Mouse (Mus musculus): ENCODE results near the gene Plekhm3. TPM values are rescaled to one million over a fixed set of nuclear protein-coding genes. Genes with fewer than 3 reads are reported as not detected.

Gene Plekhm3
- total RNA-seq, 2 experiments from 2014 or later, result 3.7 to 6.5 TPM

- ATAC-seq (replicated peaks; ENCODE audit: low FRiP score, poor library complexity, severe bottlenecking), result no peak
Observed at GRCm38 (mm10) chr1:64930124-64930523, 26.5 kb downstream of the Plekhm3 start.

GRCm38 (mm10) chr1:64929673-64930072 lies 27.0 kb downstream of the Plekhm3 start:
- no peak for ATAC-seq (replicated peaks; ENCODE audit: low FRiP score, poor library complexity, severe bottlenecking)

GRCm38 (mm10) chr1:64928542-64928941 lies 28.1 kb downstream of the Plekhm3 start:
- ATAC-seq (replicated peaks; ENCODE audit: low FRiP score, poor library complexity, severe bottlenecking), result no peak

GRCm38 (mm10) chr1:64927437-64928274 lies 29.0 kb downstream of the Plekhm3 start:
- ATAC-seq (replicated peaks; ENCODE audit: low FRiP score, poor library complexity, severe bottlenecking), result no peak

- ATAC-seq (replicated peaks; ENCODE audit: low FRiP score, poor library complexity, severe bottlenecking), result no peak
Observed at GRCm38 (mm10) chr1:64925594-64925993, 31.0 kb downstream of the Plekhm3 start.

- ATAC-seq (replicated peaks; ENCODE audit: low FRiP score, poor library complexity, severe bottlenecking), result no peak
Observed at GRCm38 (mm10) chr1:64924283-64924682, 32.3 kb downstream of the Plekhm3 start.

- ATAC-seq (replicated peaks; ENCODE audit: low FRiP score, poor library complexity, severe bottlenecking), result no peak
Observed at GRCm38 (mm10) chr1:64918810-64919528, 37.7 kb downstream of the Plekhm3 start.

GRCm38 (mm10) chr1:64917966-64918365 lies 38.7 kb downstream of the Plekhm3 start:
- ATAC-seq (replicated peaks; ENCODE audit: low FRiP score, poor library complexity, severe bottlenecking), result no peak

GRCm38 (mm10) chr1:64916884-64917507 lies 39.6 kb downstream of the Plekhm3 start:
- ATAC-seq (replicated peaks; ENCODE audit: low FRiP score, poor library complexity, severe bottlenecking), result no peak

GRCm38 (mm10) chr1:64914356-64914755 lies 42.3 kb downstream of the Plekhm3 start:
- ATAC-seq (replicated peaks; ENCODE audit: low FRiP score, poor library complexity, severe bottlenecking), result no peak

GRCm38 (mm10) chr1:64907740-64908139 lies 48.9 kb downstream of the Plekhm3 start:
- ATAC-seq (replicated peaks; ENCODE audit: low FRiP score, poor library complexity, severe bottlenecking), result no peak

GRCm38 (mm10) chr1:64906226-64906625 lies 50.4 kb downstream of the Plekhm3 start:
- no peak for ATAC-seq (replicated peaks; ENCODE audit: low FRiP score, poor library complexity, severe bottlenecking)

- ATAC-seq (replicated peaks; ENCODE audit: low FRiP score, poor library complexity, severe bottlenecking), result no peak
Observed at GRCm38 (mm10) chr1:64903415-64903814, 53.2 kb downstream of the Plekhm3 start.

GRCm38 (mm10) chr1:64902804-64903203 lies 53.8 kb downstream of the Plekhm3 start:
- ATAC-seq (replicated peaks; ENCODE audit: low FRiP score, poor library complexity, severe bottlenecking), result no peak

GRCm38 (mm10) chr1:64899763-64900162 lies 56.9 kb downstream of the Plekhm3 start:
- ATAC-seq (replicated peaks; ENCODE audit: low FRiP score, poor library complexity, severe bottlenecking), result no peak

GRCm38 (mm10) chr1:64897485-64897884 lies 59.1 kb downstream of the Plekhm3 start:
- ATAC-seq (replicated peaks; ENCODE audit: low FRiP score, poor library complexity, severe bottlenecking), result no peak

GRCm38 (mm10) chr1:64893806-64894205 lies 62.8 kb downstream of the Plekhm3 start:
- no peak for ATAC-seq (replicated peaks; ENCODE audit: low FRiP score, poor library complexity, severe bottlenecking)

GRCm38 (mm10) chr1:64891332-64891731 lies 65.3 kb downstream of the Plekhm3 start:
- ATAC-seq (replicated peaks; ENCODE audit: low FRiP score, poor library complexity, severe bottlenecking), result no peak

- ATAC-seq (replicated peaks; ENCODE audit: low FRiP score, poor library complexity, severe bottlenecking), result no peak
Observed at GRCm38 (mm10) chr1:64887502-64888203, 69.0 kb downstream of the Plekhm3 start.

- no peak for ATAC-seq (replicated peaks; ENCODE audit: low FRiP score, poor library complexity, severe bottlenecking)
Observed at GRCm38 (mm10) chr1:64886718-64887117, 69.9 kb downstream of the Plekhm3 start.
